Mouse (Mus musculus) C2C12 (cell line): ENCODE data around the gene Defb15.

Source experiments
- CEBPB ChIP-seq: IDR thresholded peaks from one replicate; pipeline ENCODE4 v1.6.1; 2011; ENCODE audit warnings: low read depth, mild to moderate bottlenecking, control low read depth, moderate library complexity
- CTCF ChIP-seq: IDR thresholded peaks from one replicate; pipeline ENCODE4 v1.5.1; 2011; ENCODE audit not compliant: control insufficient read depth, insufficient read depth, insufficient read length
- FOSL1 ChIP-seq: IDR thresholded peaks from one replicate; pipeline ENCODE4 v1.8.0; 2011; ENCODE audit warnings: mild to moderate bottlenecking, low read length; ENCODE audit not compliant: poor library complexity, insufficient read depth, severe bottlenecking
- MAX ChIP-seq: IDR thresholded peaks from one replicate; pipeline ENCODE4 v1.6.1; 2011; ENCODE audit warnings: mild to moderate bottlenecking, control low read depth
- MYOD1 ChIP-seq: IDR thresholded peaks from one replicate; pipeline ENCODE4 v1.6.1; 2011; ENCODE audit warnings: low read depth; ENCODE audit not compliant: control insufficient read depth, insufficient read length
- MYOG ChIP-seq: IDR thresholded peaks from one replicate; pipeline ENCODE4 v1.6.1; 2011; ENCODE audit not compliant: control insufficient read depth, insufficient read length; ENCODE audit errors: extremely low read depth
- USF1 ChIP-seq: IDR thresholded peaks from one replicate; pipeline ENCODE4 v1.6.1; 2011; ENCODE audit warnings: low read depth, mild to moderate bottlenecking, control low read depth, moderate library complexity

- no peak for TF ChIP-seq CTCF
- TF ChIP-seq USF1, result no peak
- no peak for TF ChIP-seq CEBPB
- TF ChIP-seq MYOD1, result no peak
- TF ChIP-seq MAX, result no peak
- no peak for TF ChIP-seq FOSL1
- TF ChIP-seq MYOG, result no peak
Observed at GRCm38 (mm10) chr8:21915625-21916024, 16.9 kb downstream of the Defb15 start.
